Mouse (Mus musculus): ENCODE measurements at regions not wholly inside any gene's neighbourhood (a gene's known extent, or its start where the extent isn't known, plus 50 kb on each side); places are given as distances from the start of the nearest gene placed in this dataset.

DNA sequence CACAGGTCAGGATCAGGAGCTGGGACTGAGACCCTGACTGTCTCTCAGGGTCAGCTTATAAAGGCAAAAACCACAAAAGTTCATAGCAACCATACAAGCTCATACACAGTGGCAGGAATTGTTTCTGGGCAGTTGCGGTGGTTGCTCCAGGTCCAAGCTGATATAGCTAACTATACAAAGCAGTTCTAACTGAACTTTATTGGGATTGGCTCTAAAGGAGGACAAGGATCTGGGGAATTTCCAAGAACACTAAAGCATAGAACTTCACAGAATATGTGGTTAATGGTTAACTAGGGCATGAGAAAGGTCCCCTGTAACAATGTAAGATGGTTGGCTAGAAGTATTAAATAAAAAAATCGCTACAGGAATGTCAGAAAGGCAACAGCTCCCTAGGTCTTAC is 748.0 kb upstream of the Crim1 start:
- Histone ChIP-seq H3K27me3 (ENCODE audit: control insufficient read depth, insufficient read depth, low read length) (no peaks in the 10 kb centered on the region), H3K9ac (ENCODE audit: low read length) (no peak overlapping the region), H3K9me3 (ENCODE audit: control insufficient read depth, low read length) (no peaks in the 10 kb centered on the region), H3K36me3 (ENCODE audit: control insufficient read depth, insufficient read depth, low read length) (no peaks in the 10 kb centered on the region), H3K4me1 (replicated peaks; ENCODE audit: control insufficient read depth, insufficient read depth) (no peaks in the 10 kb centered on the region), H3K27ac (replicated peaks) (no peak overlapping the region), H3K4me3 (ENCODE audit: low read depth, low read length) (no peak overlapping the region), H3K4me2 (replicated peaks; ENCODE audit: low read depth) (no peak overlapping the region)
- peak; percentile 91 for ATAC-seq (ENCODE audit: low FRiP score, low TSS enrichment)
- no peak for TF ChIP-seq CTCF (IDR thresholded peaks at IDR 0.05; ENCODE audit: low read depth)
- no peak for TF ChIP-seq EP300 (optimal IDR thresholded peaks at IDR 0.05)
- DNase-seq (ENCODE audit: low spot score) = no peak
- WGBS = 48% methylated on average over 2 of the region's 2 CpGs

DNA sequence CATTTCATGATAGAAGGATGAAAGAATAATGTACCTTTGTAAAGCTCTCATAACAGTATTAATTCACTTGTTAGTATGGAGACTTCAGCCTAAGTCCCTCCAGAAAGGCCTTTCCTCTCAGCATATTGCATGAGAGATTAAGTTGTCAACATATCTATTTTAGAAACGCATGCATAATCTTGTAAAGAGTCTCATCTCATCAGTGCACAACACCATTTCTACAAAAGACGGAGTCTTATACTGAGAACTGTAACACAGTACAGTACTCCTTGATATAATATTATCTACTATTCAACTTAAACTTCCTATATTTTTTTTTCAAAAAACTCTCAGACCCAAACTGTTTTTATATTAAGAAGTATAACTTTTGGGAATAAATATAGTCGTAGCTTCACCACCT is 730.4 kb upstream of the Crim1 start:
- WGBS = 68% methylated on average over 3 of the region's 3 CpGs
- H3K4me2 ChIP-seq (replicated peaks; ENCODE audit: low read depth) = no peak overlapping the region
- ATAC-seq (ENCODE audit: low FRiP score, low TSS enrichment) = no peak

DNA sequence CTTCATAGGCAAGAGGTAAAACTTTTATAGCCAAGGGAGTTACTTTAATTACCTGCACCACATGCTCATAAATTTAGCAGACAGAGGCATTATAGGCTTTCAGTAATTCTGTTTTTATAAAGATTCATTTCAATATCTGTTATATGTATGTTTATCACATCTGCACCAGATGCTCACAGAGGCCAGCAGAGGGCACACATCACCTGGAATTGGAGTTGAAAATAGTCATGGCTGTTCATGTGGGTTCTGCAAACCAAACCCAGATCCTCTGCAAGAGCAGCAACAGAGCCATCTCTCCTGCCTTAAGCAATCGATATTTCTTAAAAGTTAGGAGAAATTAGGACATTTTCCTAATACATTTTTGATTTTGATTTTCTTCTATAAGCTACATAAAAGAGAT is 729.9 kb upstream of the Crim1 start:
- Histone ChIP-seq H3K4me1 (replicated peaks; ENCODE audit: control insufficient read depth, insufficient read depth) (no peaks in the 10 kb centered on the region), H3K4me2 (replicated peaks; ENCODE audit: low read depth) (no peak overlapping the region), H3K9me3 (ENCODE audit: control insufficient read depth, low read length) (no peaks in the 10 kb centered on the region), H3K9ac (ENCODE audit: low read length) (no peak overlapping the region), H3K4me3 (ENCODE audit: low read depth, low read length) (no peak overlapping the region), H3K27ac (replicated peaks) (no peak overlapping the region), H3K27me3 (ENCODE audit: control insufficient read depth, insufficient read depth, low read length) (no peaks in the 10 kb centered on the region), H3K36me3 (ENCODE audit: control insufficient read depth, insufficient read depth, low read length) (no peaks in the 10 kb centered on the region)
- TF ChIP-seq EP300 (optimal IDR thresholded peaks at IDR 0.05) (no peak), CTCF (IDR thresholded peaks at IDR 0.05; ENCODE audit: low read depth) (peak; percentile 43)
- ATAC-seq (ENCODE audit: low FRiP score, low TSS enrichment) = no peak
- WGBS = 62% methylated on average over 1 of the region's 1 CpGs
- no peak for DNase-seq (ENCODE audit: low spot score)

More for the DNA sequence above, 730.4 kb upstream of the Crim1 start:
- Histone ChIP-seq H3K36me3 (ENCODE audit: control insufficient read depth, insufficient read depth, low read length) (no peaks in the 10 kb centered on the region), H3K27me3 (ENCODE audit: control insufficient read depth, insufficient read depth, low read length) (no peaks in the 10 kb centered on the region), H3K9me3 (ENCODE audit: control insufficient read depth, low read length) (no peaks in the 10 kb centered on the region), H3K9ac (ENCODE audit: low read length) (no peak overlapping the region), H3K27ac (replicated peaks) (no peak overlapping the region), H3K4me3 (ENCODE audit: low read depth, low read length) (no peak overlapping the region), H3K4me1 (replicated peaks; ENCODE audit: control insufficient read depth, insufficient read depth) (no peaks in the 10 kb centered on the region)
- DNase-seq (ENCODE audit: low spot score) = no peak
- TF ChIP-seq EP300 (optimal IDR thresholded peaks at IDR 0.05) = no peak
- TF ChIP-seq CTCF (IDR thresholded peaks at IDR 0.05; ENCODE audit: low read depth) = no peak

DNA sequence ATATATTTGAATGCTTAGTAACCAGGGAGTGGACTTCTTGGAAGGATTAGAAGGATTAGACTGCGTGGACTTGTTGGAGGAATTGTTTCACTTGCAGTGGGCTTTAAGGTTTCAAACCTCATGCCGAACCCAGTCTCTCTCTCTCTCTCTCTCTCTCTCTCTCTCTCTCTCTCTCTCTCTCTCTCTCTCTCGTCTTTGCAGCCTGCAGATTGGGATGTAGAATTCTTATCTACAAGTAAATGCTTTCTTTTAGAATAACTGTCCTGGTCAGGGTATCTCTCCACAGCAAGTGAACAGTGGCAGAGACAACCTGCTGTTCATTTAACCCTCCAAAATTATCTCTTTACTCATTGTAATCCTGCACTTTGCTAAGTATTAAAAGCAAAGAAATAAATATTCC is 728.1 kb upstream of the Crim1 start:
- Histone ChIP-seq H3K4me1 (replicated peaks; ENCODE audit: control insufficient read depth, insufficient read depth) (no peaks in the 10 kb centered on the region), H3K27ac (replicated peaks) (no peak overlapping the region), H3K4me2 (replicated peaks; ENCODE audit: low read depth) (no peak overlapping the region), H3K4me3 (ENCODE audit: low read depth, low read length) (no peak overlapping the region), H3K27me3 (ENCODE audit: control insufficient read depth, insufficient read depth, low read length) (no peaks in the 10 kb centered on the region), H3K36me3 (ENCODE audit: control insufficient read depth, insufficient read depth, low read length) (no peaks in the 10 kb centered on the region), H3K9me3 (ENCODE audit: control insufficient read depth, low read length) (no peaks in the 10 kb centered on the region), H3K9ac (ENCODE audit: low read length) (no peak overlapping the region)
- TF ChIP-seq CTCF (IDR thresholded peaks at IDR 0.05; ENCODE audit: low read depth) (no peak), EP300 (optimal IDR thresholded peaks at IDR 0.05) (no peak)
- ATAC-seq (ENCODE audit: low FRiP score, low TSS enrichment) (no peak), DNase-seq (ENCODE audit: low spot score) (no peak)
- 78% methylated on average over 3 of the region's 3 CpGs for WGBS

Data from stomach, postnatal 0 days (tissue).